Mouse (Mus musculus): Measurements from ENCODE around the gene Vrk3. TPM values are rescaled to one million over a fixed set of nuclear protein-coding genes. Genes with fewer than 3 reads are reported as not detected.
"Not testable (repeated sequence)": the region's sequence is repeated elsewhere in the genome, so short reads cannot be mapped to it uniquely, and the experiment has no call there.

The Vrk3 gene
- polyA plus RNA-seq (2015; fragmentation: Nextera tagmentation; extraction: Ambion mirVana): 46.9 and 53.0 TPM in 2 replicates

DNA sequence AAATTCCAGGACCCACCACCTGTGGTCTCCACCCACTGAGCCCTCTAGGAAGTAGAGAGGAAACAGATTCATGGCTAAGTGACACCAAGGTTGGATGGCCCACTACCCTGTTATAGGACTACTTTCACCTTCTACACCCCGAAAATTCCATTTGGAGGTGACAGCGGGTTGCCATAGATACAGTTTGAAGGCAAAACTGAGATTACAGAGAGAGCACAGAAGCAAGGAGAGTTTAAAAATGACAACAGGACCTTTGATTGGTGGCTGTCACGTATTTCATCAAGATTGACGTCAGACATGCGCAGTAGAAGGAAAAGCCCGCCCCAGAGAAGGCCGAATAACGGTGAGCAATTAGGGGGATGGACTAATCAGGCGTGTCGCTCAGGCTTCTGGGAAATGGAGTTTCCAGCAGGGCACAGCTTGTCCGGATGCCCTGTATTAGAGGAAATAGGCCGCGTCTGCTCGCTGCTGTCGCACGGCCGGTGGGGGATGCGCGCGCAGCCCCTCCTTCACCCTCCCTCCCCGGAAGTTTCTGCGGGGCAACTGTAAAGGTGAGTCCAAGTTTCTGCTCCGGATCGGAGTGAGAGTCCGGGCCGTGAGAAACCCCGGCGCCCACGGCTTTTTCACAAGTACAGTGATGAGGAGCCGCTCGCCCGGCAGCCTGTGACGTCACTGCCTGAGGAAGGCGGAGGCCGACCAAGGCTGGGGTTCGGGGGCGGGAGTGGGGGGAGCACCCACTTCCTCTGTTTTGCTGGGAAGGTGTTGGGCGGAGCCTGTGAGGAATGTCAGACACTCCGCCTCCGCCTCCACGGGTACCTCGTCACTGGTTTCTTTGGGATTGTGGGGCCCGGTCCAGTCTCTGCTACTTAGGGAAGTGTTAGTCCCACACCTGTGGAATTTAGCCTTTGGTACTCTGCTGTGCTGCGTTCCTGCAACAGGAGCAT, at the start of gene Vrk3:
Vrk3 (plus strand) TSS at position 313 of the 944 bp plus-strand sequence.
- peak within 1 kb of the TSS; percentile 90 for H3K4me2 ChIP-seq (ENCODE audit: low read depth, low read length)
- no peaks in the 10 kb centered on the region for H3K27me3 ChIP-seq (ENCODE audit: control insufficient read depth, insufficient read depth, low read depth, low read length)
- peak; percentile 98 for ATAC-seq (ENCODE audit: low read depth)
- H3K36me3 ChIP-seq (ENCODE audit: control insufficient read depth, insufficient read depth, low read length): no peaks in the 10 kb centered on the region
- peaks cover 23% of the 10 kb centered on the region for H3K4me1 ChIP-seq (replicated peaks; ENCODE audit: control insufficient read depth, insufficient read depth, low read length)
- H3K9me3 ChIP-seq (ENCODE audit: control insufficient read depth, low read length): no peaks in the 10 kb centered on the region
- under 1% methylated on average over 44 of the region's 44 CpGs for WGBS
- peak within 1 kb of the TSS; percentile 95 for H3K27ac ChIP-seq (ENCODE audit: low read length)
- peak within 1 kb of the TSS; percentile 82 for H3K9ac ChIP-seq (ENCODE audit: low read length)
- H3K4me3 ChIP-seq (ENCODE audit: low read length): peak within 1 kb of the TSS; percentile 75

DNA sequence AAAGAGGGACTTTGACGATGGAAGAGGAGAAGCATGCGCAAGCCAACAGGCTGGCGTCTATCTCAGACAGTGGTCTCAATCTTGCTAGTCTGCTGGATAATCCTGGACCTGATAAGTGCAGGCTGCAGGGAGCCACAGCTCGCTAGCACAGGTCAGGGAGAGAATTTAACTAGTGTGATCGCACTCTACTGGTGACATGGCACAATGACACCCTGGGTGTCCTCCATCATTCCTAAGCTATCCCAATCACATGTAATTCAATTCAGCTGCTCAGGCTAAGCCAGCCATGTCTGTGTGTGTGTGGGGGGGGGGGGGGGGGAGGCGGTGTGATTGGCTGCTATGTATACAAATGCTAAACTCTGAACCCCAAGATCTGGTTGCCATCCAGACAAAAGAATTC, 46.3 kb upstream of the Vrk3 start:
- no peak overlapping the region for H3K4me3 ChIP-seq (ENCODE audit: low read length)
- H3K36me3 ChIP-seq (ENCODE audit: control insufficient read depth, insufficient read depth, low read length): no peaks in the 10 kb centered on the region
- H3K9me3 ChIP-seq (ENCODE audit: control insufficient read depth, low read length): no peaks in the 10 kb centered on the region
- no peak overlapping the region for H3K27ac ChIP-seq (ENCODE audit: low read length)
- no peak overlapping the region for H3K9ac ChIP-seq (ENCODE audit: low read length)
- WGBS: 10% methylated on average over 6 of the region's 6 CpGs
- ATAC-seq (ENCODE audit: low read depth): no peak
- H3K27me3 ChIP-seq (ENCODE audit: control insufficient read depth, insufficient read depth, low read depth, low read length): no peaks in the 10 kb centered on the region
- H3K4me2 ChIP-seq (ENCODE audit: low read depth, low read length): no peak overlapping the region
- H3K4me1 ChIP-seq (replicated peaks; ENCODE audit: control insufficient read depth, insufficient read depth, low read length): peaks cover 6% of the 10 kb centered on the region; the same call in 1 of the 2 replicates

DNA sequence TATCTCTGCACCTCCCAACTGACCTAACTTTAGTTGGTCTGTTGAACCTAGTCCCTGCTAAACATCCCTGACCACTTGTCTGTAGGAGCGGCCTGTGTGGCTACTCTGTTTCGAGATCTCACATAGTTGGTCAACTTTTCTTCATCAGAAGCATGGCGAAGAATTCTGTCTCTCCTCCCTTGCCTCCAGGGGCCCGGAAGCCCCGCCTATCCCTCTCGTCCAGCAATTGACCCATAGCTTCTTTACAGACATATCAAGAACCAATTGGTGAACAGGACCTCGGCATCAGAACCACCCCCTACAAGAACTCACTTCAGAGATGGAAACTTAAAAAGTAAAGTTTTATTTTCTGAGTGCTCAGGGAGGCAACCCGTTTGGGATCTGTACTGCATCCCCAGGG, 45.2 kb upstream of the Vrk3 start:
- ATAC-seq (ENCODE audit: low read depth): no peak
- H3K4me1 ChIP-seq (replicated peaks; ENCODE audit: control insufficient read depth, insufficient read depth, low read length): peaks cover 2% of the 10 kb centered on the region; the same call in 1 of the 2 replicates
- no peak overlapping the region for H3K4me2 ChIP-seq (ENCODE audit: low read depth, low read length)
- no peak overlapping the region for H3K27ac ChIP-seq (ENCODE audit: low read length)
- no peak overlapping the region for H3K4me3 ChIP-seq (ENCODE audit: low read length)
- no peak overlapping the region for H3K9ac ChIP-seq (ENCODE audit: low read length)
- H3K36me3 ChIP-seq (ENCODE audit: control insufficient read depth, insufficient read depth, low read length): no peaks in the 10 kb centered on the region
- no peaks in the 10 kb centered on the region for H3K27me3 ChIP-seq (ENCODE audit: control insufficient read depth, insufficient read depth, low read depth, low read length)
- 71% methylated on average over 8 of the region's 8 CpGs for WGBS
- H3K9me3 ChIP-seq (ENCODE audit: control insufficient read depth, low read length): no peaks in the 10 kb centered on the region

DNA sequence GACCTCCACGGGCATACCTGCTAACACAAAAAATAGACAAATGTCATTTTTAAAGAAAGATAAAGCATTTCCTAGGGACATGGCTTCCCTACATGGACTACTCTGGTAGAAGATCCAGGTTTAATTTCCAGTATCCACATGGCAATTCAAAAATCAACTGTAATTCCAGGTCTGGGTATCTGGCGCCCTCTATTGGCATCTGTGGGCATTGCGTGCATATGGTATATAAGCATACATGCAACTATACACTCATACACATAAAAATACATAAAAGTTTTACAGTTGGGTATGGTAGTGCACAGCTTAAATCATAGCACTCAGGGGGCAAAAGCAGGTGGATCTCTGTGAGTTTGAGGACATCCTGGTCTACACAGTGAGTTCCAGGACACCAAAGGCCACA, 43.9 kb upstream of the Vrk3 start:
- H3K4me1 ChIP-seq (replicated peaks; ENCODE audit: control insufficient read depth, insufficient read depth, low read length): peaks cover 2% of the 10 kb centered on the region; the same call in 1 of the 2 replicates
- H3K27ac ChIP-seq (ENCODE audit: low read length): no peak overlapping the region
- 56% methylated on average over 3 of the region's 3 CpGs for WGBS
- no peak overlapping the region for H3K4me2 ChIP-seq (ENCODE audit: low read depth, low read length)
- no peak overlapping the region for H3K9ac ChIP-seq (ENCODE audit: low read length)
- no peaks in the 10 kb centered on the region for H3K9me3 ChIP-seq (ENCODE audit: control insufficient read depth, low read length)
- no peak for ATAC-seq (ENCODE audit: low read depth)
- H3K36me3 ChIP-seq (ENCODE audit: control insufficient read depth, insufficient read depth, low read length): no peaks in the 10 kb centered on the region
- H3K4me3 ChIP-seq (ENCODE audit: low read length): no peak overlapping the region
- H3K27me3 ChIP-seq (ENCODE audit: control insufficient read depth, insufficient read depth, low read depth, low read length): no peaks in the 10 kb centered on the region

DNA sequence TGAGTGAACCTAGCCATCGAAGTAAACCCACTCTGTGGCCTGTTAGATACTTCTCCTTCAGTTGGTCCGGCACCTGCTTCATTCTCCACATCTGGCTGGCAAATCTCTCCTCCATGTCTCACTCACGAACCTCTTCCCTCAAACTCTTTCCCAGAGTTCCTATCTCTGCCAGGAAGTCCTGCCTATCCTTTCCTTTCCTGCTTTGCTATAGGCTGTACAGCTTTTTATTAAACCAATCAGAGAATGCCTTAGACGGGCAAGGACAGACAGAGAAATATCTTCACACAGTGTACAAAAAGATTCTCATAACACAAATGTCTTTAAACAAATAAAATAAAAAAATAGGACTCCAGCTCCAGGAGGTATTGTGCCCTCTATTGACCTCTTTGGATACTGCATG, 43.1 kb upstream of the Vrk3 start:
- Histone ChIP-seq H3K27me3 (ENCODE audit: control insufficient read depth, insufficient read depth, low read depth, low read length) (no peaks in the 10 kb centered on the region), H3K9ac (ENCODE audit: low read length) (no peak overlapping the region), H3K4me2 (ENCODE audit: low read depth, low read length) (no peak overlapping the region), H3K4me3 (ENCODE audit: low read length) (no peak overlapping the region), H3K27ac (ENCODE audit: low read length) (no peak overlapping the region), H3K4me1 (replicated peaks; ENCODE audit: control insufficient read depth, insufficient read depth, low read length) (peaks cover 2% of the 10 kb centered on the region; the same call in 1 of the 2 replicates), H3K36me3 (ENCODE audit: control insufficient read depth, insufficient read depth, low read length) (no peaks in the 10 kb centered on the region), H3K9me3 (ENCODE audit: control insufficient read depth, low read length) (no peaks in the 10 kb centered on the region; the same call in 1 of the 2 replicates)
- ATAC-seq (ENCODE audit: low read depth): no peak
- WGBS: 90% methylated on average over 4 of the region's 4 CpGs

DNA sequence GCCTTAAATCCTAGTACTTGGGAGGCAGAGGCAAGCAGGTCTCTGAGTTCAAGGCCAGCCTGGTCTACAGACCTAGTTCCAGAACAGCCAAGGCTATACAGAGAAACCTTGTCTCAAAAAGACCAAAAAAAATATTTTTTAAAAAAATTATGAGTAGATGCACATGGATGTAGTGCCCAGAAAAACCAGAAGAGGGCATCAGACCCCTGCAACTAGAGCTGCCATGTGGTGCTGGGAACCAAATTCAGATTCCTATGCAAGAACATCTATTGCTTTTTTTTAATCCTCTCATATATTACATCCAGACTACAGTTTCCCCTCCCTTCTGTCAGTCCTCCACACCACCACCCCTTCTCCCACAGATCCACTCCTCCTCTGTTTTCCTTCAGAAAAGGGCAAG, 41.9 kb upstream of the Vrk3 start:
- ATAC-seq (ENCODE audit: low read depth): no peak
- Histone ChIP-seq H3K27ac (ENCODE audit: low read length) (no peak overlapping the region), H3K4me1 (replicated peaks; ENCODE audit: control insufficient read depth, insufficient read depth, low read length) (peaks cover 2% of the 10 kb centered on the region; the same call in 1 of the 2 replicates), H3K9me3 (ENCODE audit: control insufficient read depth, low read length) (no peaks in the 10 kb centered on the region; the same call in 1 of the 2 replicates), H3K27me3 (ENCODE audit: control insufficient read depth, insufficient read depth, low read depth, low read length) (no peaks in the 10 kb centered on the region), H3K4me2 (ENCODE audit: low read depth, low read length) (no peak overlapping the region), H3K9ac (ENCODE audit: low read length) (no peak overlapping the region), H3K36me3 (ENCODE audit: control insufficient read depth, insufficient read depth, low read length) (no peaks in the 10 kb centered on the region), H3K4me3 (ENCODE audit: low read length) (no peak overlapping the region)

DNA sequence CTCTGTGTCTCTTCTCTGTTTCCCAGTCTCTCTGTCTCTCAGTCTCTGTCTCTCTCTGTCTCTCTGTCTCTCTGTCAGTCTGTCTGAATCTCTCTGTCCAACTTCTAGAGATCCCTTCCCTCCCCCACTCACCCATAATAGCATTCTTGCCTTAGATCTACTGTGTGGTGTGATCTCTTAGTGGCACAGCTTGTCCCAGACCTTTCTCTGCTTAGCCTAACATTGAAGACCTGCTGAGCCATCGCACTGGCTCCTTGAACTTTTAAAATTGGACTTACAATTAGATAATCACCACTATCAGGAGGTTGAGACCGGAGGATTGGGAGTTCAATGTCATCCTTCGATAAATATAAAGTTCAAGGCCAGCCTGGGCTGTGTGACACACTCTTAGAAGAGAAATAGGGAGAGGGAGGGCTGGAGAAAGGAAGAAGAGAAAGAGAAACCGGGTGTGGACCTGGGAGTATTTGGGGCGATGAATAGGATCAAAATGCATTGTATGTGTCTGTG, 41.0 kb upstream of the Vrk3 start:
- no peaks in the 10 kb centered on the region; the same call in 1 of the 2 replicates for H3K9me3 ChIP-seq (ENCODE audit: control insufficient read depth, low read length)
- H3K27me3 ChIP-seq (ENCODE audit: control insufficient read depth, insufficient read depth, low read depth, low read length): no peaks in the 10 kb centered on the region

DNA sequence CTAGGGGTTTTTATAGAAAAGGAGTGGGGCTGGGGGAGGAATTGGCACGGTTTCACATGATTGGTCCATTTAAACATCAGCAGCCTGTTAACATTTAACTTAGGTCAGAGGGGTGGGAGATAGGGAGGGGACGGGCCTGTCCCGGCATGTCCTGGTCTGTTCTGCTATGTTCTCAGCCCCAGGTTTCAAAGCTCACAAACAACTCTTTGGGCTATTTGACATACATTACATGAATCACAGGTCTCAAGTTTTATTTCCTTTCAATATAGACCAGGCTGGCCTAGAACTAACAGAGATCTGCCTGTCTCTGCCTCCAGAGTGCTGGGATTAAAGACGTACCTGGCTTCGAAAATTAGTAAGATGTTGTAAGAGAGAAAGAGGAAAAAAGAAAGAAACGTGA, 40.1 kb upstream of the Vrk3 start:
- ATAC-seq (ENCODE audit: low read depth); H3K36me3 ChIP-seq (ENCODE audit: control insufficient read depth, insufficient read depth, low read length): not testable (repeated sequence)
- WGBS: 85% methylated on average over 5 of the region's 6 CpGs

More for the DNA sequence above, 41.0 kb upstream of the Vrk3 start:
- no peak overlapping the region for H3K4me2 ChIP-seq (ENCODE audit: low read depth, low read length)
- H3K27ac ChIP-seq (ENCODE audit: low read length): no peak overlapping the region
- 83% methylated on average over 5 of the region's 5 CpGs for WGBS
- H3K36me3 ChIP-seq (ENCODE audit: control insufficient read depth, insufficient read depth, low read length): no peaks in the 10 kb centered on the region
- no peaks in the 10 kb centered on the region for H3K4me1 ChIP-seq (replicated peaks; ENCODE audit: control insufficient read depth, insufficient read depth, low read length)
- no peak overlapping the region for H3K4me3 ChIP-seq (ENCODE audit: low read length)
- no peak for ATAC-seq (ENCODE audit: low read depth)
- H3K9ac ChIP-seq (ENCODE audit: low read length): no peak overlapping the region

DNA sequence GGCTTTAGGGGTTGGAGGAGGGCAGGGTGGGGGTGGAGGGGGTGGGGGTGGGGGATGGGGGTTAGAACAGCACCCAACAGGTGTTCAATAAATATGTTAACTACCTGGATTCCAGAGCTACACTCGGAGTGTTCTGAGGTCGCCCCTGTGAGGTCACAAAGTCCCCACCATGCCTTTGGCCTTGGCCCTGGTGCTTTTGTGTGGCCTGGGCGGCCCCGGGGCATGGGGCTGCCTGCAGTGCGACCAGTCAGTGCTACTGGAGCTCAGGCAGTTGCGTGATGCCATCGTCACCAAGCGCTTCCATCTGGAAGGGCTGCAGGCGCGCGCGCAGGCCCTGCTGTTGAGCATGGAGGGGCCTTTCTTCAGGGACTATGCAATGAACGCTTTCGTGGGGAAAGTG, 39.6 kb upstream of the Vrk3 start, which contains the start of gene Izumo2:
Izumo2 (plus strand) TSS at position 169 of the 400 bp plus-strand sequence.
- H3K27me3 ChIP-seq (ENCODE audit: control insufficient read depth, insufficient read depth, low read depth, low read length): no peaks in the 10 kb centered on the region
- no peak within 1 kb of the TSS for H3K27ac ChIP-seq (ENCODE audit: low read length)
- H3K4me3 ChIP-seq (ENCODE audit: low read length): no peak within 1 kb of the TSS
- no peak within 1 kb of the TSS for H3K9ac ChIP-seq (ENCODE audit: low read length)
- 74% methylated on average over 14 of the region's 14 CpGs for WGBS
- ATAC-seq (ENCODE audit: low read depth): no peak
- no peak within 1 kb of the TSS for H3K4me2 ChIP-seq (ENCODE audit: low read depth, low read length)
- no peaks in the 10 kb centered on the region; the same call in 1 of the 2 replicates for H3K9me3 ChIP-seq (ENCODE audit: control insufficient read depth, low read length)
- no peaks in the 10 kb centered on the region for H3K36me3 ChIP-seq (ENCODE audit: control insufficient read depth, insufficient read depth, low read length)
- no peaks in the 10 kb centered on the region for H3K4me1 ChIP-seq (replicated peaks; ENCODE audit: control insufficient read depth, insufficient read depth, low read length)

More for the DNA sequence above, 40.1 kb upstream of the Vrk3 start:
- not testable (repeated sequence) for H3K4me2 ChIP-seq (ENCODE audit: low read depth, low read length); H3K4me1 ChIP-seq (replicated peaks; ENCODE audit: control insufficient read depth, insufficient read depth, low read length); H3K9me3 ChIP-seq (ENCODE audit: control insufficient read depth, low read length); H3K9ac ChIP-seq (ENCODE audit: low read length); H3K27ac ChIP-seq (ENCODE audit: low read length); H3K27me3 ChIP-seq (ENCODE audit: control insufficient read depth, insufficient read depth, low read depth, low read length); H3K4me3 ChIP-seq (ENCODE audit: low read length)

Data from lung, embryonic 16.5 days (tissue).